28 mouse cellular contexts compared by ENCODE assay signal in the genomic region with DNA sequence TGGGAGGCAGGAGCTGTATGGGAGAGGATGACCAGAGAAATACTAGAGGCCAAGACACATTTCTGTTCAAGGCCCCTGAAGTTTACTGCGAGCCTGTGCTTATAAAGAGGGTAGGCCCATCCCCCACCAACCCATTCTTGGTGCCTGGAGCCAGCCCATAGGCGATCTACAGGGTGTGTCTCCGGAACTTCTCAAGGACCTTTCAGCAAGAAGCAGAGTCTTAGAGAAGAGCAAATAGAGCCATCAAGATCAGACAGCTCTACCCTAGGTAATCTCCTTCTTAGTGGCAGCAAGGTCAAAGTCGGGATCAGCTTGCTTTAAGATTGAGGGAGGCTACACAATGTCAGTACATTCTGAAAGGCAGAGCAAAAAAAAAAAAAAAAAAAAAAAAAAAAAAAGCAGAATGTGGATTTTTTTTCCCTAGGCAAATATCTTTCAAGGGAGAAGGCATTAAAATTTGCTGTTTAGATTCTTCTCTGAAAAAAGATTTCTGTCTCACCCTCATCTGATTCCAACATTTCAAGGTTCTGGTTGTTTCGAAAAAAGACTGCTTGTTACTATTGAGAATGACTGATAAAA. TPM values are rescaled to one million over a fixed set of nuclear protein-coding genes. Genes with fewer than 3 reads are reported as not detected.
"Had no signal": no experiment of that assay in that cellular context is flagged by ENCODE, and none has a peak within 500 bp of the region (broad histone marks: within the 10 kb centered on the region; RNA-seq: fewer than 3 reads in every experiment).

No protein-coding gene starts in this region.

- H3K36me3 ChIP-seq: heart, embryonic 13.5 days; heart, embryonic 15.5 days; hindbrain, embryonic 13.5 days; hindbrain, embryonic 15.5 days; intestine, embryonic 15.5 days; limb, embryonic 13.5 days; limb, embryonic 15.5 days; liver, embryonic 12.5 days had no signal

- H3K27me3 ChIP-seq: heart, embryonic 13.5 days; heart, embryonic 15.5 days; hindbrain, embryonic 13.5 days; hindbrain, embryonic 15.5 days; intestine, embryonic 15.5 days; limb, embryonic 13.5 days; limb, embryonic 15.5 days; liver, embryonic 12.5 days had no signal

- H3K4me1 ChIP-seq: heart, embryonic 13.5 days; heart, embryonic 15.5 days; hindbrain, embryonic 13.5 days; hindbrain, embryonic 15.5 days; intestine, embryonic 15.5 days; limb, embryonic 13.5 days; limb, embryonic 15.5 days; liver, embryonic 12.5 days had no signal

- H3K27ac ChIP-seq: heart, adult 2 months; heart, embryonic 13.5 days; heart, embryonic 15.5 days; hindbrain, embryonic 13.5 days; hindbrain, embryonic 15.5 days; intestine, embryonic 15.5 days; layer of hippocampus, adult 2 months; left cerebral cortex, adult 2 months; limb, embryonic 13.5 days; limb, embryonic 15.5 days; liver, embryonic 12.5 days; liver, embryonic 14.5 days had no signal

- H3K9ac ChIP-seq: heart, embryonic 13.5 days; heart, embryonic 15.5 days; hindbrain, embryonic 13.5 days; hindbrain, embryonic 15.5 days; intestine, embryonic 15.5 days; limb, embryonic 13.5 days; limb, embryonic 15.5 days; liver, embryonic 12.5 days; liver, embryonic 14.5 days had no signal

- H3K9me3 ChIP-seq: heart, embryonic 15.5 days; hindbrain, embryonic 13.5 days; hindbrain, embryonic 15.5 days; intestine, embryonic 15.5 days; limb, embryonic 13.5 days; limb, embryonic 15.5 days; liver, embryonic 12.5 days had no signal

- H3K4me3 ChIP-seq: heart, adult 2 months; heart, embryonic 13.5 days; heart, embryonic 15.5 days; hindbrain, embryonic 13.5 days; hindbrain, embryonic 15.5 days; intestine, embryonic 15.5 days; layer of hippocampus, adult 2 months; left cerebral cortex, adult 2 months; limb, embryonic 13.5 days; limb, embryonic 15.5 days; liver, embryonic 12.5 days had no signal

- DNase-seq: gastrocnemius, postnatal 14 days; gastrocnemius, postnatal 36 days; heart, adult 11 months; heart, adult 2 months; heart, postnatal 14 days; heart, postnatal 36 days; kidney, adult 18-20 months; kidney, adult 8-10 months; kidney, postnatal 10 days; kidney, postnatal 25 days; kidney, postnatal 4 days; left cerebral cortex, postnatal 4 days had no signal

RNA-seq across cellular contexts. Expression of gene A830018L16Rik, which starts 53.2 kb away (rescaled TPM):
- total RNA-seq: gastrocnemius, adult 18-20 months; gastrocnemius, adult 8-10 months; gastrocnemius, postnatal 14 days; gastrocnemius, postnatal 36 days; hematopoietic stem cell, adult 5-6 weeks; liver, adult 2 months had no signal
- polyA plus RNA-seq: liver, adult 2 months; liver, embryonic 12.5 days; liver, embryonic 14.5 days; liver, embryonic 16.5 days had no signal
